Mouse (Mus musculus) myocyte (in vitro differentiated cells): ENCODE results near the gene Dlg4. TPM values are rescaled to one million over a fixed set of nuclear protein-coding genes. Genes with fewer than 3 reads are reported as not detected.

ENCODE experiments used
- H3K27me3 ChIP-seq: one replicate; pipeline ENCODE4 v1.6.1; 2011; ENCODE audit not compliant: control insufficient read depth, insufficient read depth, insufficient read length
- H3K36me3 ChIP-seq: one replicate; pipeline ENCODE4 v1.6.1; 2011; ENCODE audit not compliant: control insufficient read depth, insufficient read depth
- H3K4me2 ChIP-seq: one replicate; pipeline ENCODE4 v1.6.1; 2011; ENCODE audit warnings: low read depth, control low read depth
- H3K4me3 ChIP-seq: one replicate; pipeline ENCODE4 v1.5.1; 2011; ENCODE audit warnings: mild to moderate bottlenecking, control low read depth, moderate library complexity
- H3K79me2 ChIP-seq: one replicate; pipeline ENCODE4 v1.6.1; 2011; ENCODE audit not compliant: control insufficient read depth, insufficient read depth
- H3ac ChIP-seq: one replicate; pipeline ENCODE4 v1.6.1; 2011; ENCODE audit not compliant: control insufficient read depth, insufficient read length
- CEBPB ChIP-seq: IDR thresholded peaks from 2 replicates; pipeline ENCODE4 v1.6.1; 2011; ENCODE audit warnings: mild to moderate bottlenecking, moderate library complexity; ENCODE audit not compliant: poor library complexity, insufficient read depth, severe bottlenecking
- E2F4 ChIP-seq: IDR thresholded peaks from one replicate; pipeline ENCODE4 v1.6.1; 2011; ENCODE audit warnings: mild to moderate bottlenecking, control low read depth, moderate library complexity; ENCODE audit not compliant: insufficient read depth
- MAX ChIP-seq: IDR thresholded peaks from one replicate; pipeline ENCODE4 v1.6.1; 2011; ENCODE audit warnings: low read depth, mild to moderate bottlenecking, control low read depth
- MYOD1 ChIP-seq, 3 experiments: IDR thresholded peaks; one replicate each; pipeline ENCODE4 v1.6.1; 2011; ENCODE audit warnings: control low read depth in 2 of 3, low read depth in 2 of 3, mild to moderate bottlenecking in 2 of 3, moderate library complexity in 1 of 3; ENCODE audit not compliant: insufficient read length in 2 of 3, control insufficient read depth in 1 of 3
- MYOG ChIP-seq, 3 experiments: IDR thresholded peaks; one replicate each; pipeline ENCODE4 v1.6.1; 2011; ENCODE audit warnings: control low read depth in 2 of 3, low read depth in 2 of 3, mild to moderate bottlenecking in 2 of 3; ENCODE audit not compliant: insufficient read length in 2 of 3, control insufficient read depth in 1 of 3, insufficient read depth in 1 of 3
- POLR2A ChIP-seq: IDR thresholded peaks from one replicate; pipeline ENCODE4 v1.6.1; 2011; ENCODE audit warnings: low read depth, mild to moderate bottlenecking, control low read depth, moderate library complexity; ENCODE audit not compliant: insufficient read length
- POLR2AphosphoS2 ChIP-seq: IDR thresholded peaks from one replicate; pipeline ENCODE4 v1.6.1; 2011; ENCODE audit warnings: low read depth, control low read depth; ENCODE audit not compliant: insufficient read length
- REST ChIP-seq: IDR thresholded peaks from one replicate; pipeline ENCODE4 v1.6.1; 2011; ENCODE audit warnings: mild to moderate bottlenecking, control low read depth, moderate library complexity; ENCODE audit not compliant: insufficient read depth, insufficient read length
- SRF ChIP-seq: IDR thresholded peaks from one replicate; pipeline ENCODE4 v1.6.1; 2011; ENCODE audit warnings: low read depth; ENCODE audit not compliant: control insufficient read depth, insufficient read length
- TCF12 ChIP-seq: IDR thresholded peaks from one replicate; pipeline ENCODE4 v1.6.1; 2011; ENCODE audit warnings: mild to moderate bottlenecking, control low read depth; ENCODE audit not compliant: poor library complexity, insufficient read depth, severe bottlenecking
- TCF3 ChIP-seq: IDR thresholded peaks from one replicate; pipeline ENCODE4 v1.6.1; 2011; ENCODE audit warnings: low read depth, control low read depth; ENCODE audit not compliant: insufficient read length
- USF1 ChIP-seq: IDR thresholded peaks from one replicate; pipeline ENCODE4 v1.6.1; 2011; ENCODE audit warnings: low read depth, mild to moderate bottlenecking, control low read depth, moderate library complexity
- polyA plus RNA-seq: library from polyadenylated mRNA; unstranded; fragments of >200 nt; fragmentation: generic; extraction: Trizol; gene quantifications from one replicate; pipeline ENCODE4 v1.2.1, GENCODE M21; 2012; ENCODE audit warnings: missing spikeins

Gene Dlg4
- polyA plus RNA-seq, 1 experiment = 26.8 TPM

DNA sequence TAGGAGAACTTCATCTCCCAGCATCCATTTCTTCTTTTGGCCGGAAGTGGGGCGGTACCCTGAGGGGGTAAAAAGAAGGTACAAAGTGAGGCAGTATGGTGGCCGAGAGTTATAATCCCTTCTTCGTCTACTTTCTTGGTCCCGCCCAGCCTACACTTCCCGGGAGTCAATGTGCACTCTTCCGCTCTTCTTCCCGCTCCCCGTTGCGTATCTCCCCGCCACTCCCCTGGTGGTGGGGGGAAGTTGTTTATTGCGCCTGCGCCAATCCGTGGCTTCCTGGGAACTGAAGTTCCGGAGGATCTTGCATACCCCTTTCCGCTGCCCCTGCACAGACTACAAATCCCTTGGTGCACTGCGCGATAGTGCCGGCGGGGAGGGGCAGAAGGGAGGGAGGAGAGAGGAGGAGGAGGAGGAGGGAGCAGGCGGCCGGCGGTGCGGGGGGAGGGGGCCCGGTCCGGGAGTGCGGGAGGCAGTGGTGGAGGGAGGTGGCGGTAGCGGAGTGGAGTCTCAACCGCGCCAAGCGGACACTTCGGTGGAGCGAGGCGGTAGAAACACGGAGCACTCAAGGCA lies 21.3 kb upstream of the Dlg4 start, which contains the start of gene Phf23:
Gene Phf23, plus strand, starts transcription at position 387 of the 570 bp plus-strand sequence.
- Histone ChIP-seq H3K27me3 (no peaks in the 10 kb centered on the region), H3K36me3 (peaks cover 33% of the 10 kb centered on the region), H3ac (peak within 1 kb of the TSS; percentile 77), H3K4me3 (peak within 1 kb of the TSS; percentile 100), H3K4me2 (peak within 1 kb of the TSS; percentile 66), H3K79me2 (peaks cover 55% of the 10 kb centered on the region)
- TF ChIP-seq POLR2A (peak; percentile 84), MYOD1 (IDR thresholded peaks at IDR 0.05; ENCODE audit: control insufficient read depth in 1 of 3, insufficient read length in 2 of 3, low read depth in 2 of 3) (no peak), POLR2AphosphoS2 (peak; percentile 87), TCF3 (no peak), MYOG (IDR thresholded peaks at IDR 0.05; ENCODE audit: control insufficient read depth in 1 of 3, insufficient read depth in 1 of 3, insufficient read length in 2 of 3, low read depth in 2 of 3) (peak in 1 of 3 experiments; percentile 3), E2F4 (peak; percentile 37), SRF (peak; percentile 45)

- H3K79me2 ChIP-seq = peaks cover 62% of the 10 kb centered on the region
- TF ChIP-seq MYOD1 (IDR thresholded peaks at IDR 0.05; ENCODE audit: control insufficient read depth in 1 of 3, insufficient read length in 2 of 3, low read depth in 2 of 3) (no peak), POLR2A (no peak), USF1 (no peak), SRF (no peak), TCF12 (no peak), MYOG (IDR thresholded peaks at IDR 0.05; ENCODE audit: control insufficient read depth in 1 of 3, insufficient read depth in 1 of 3, insufficient read length in 2 of 3, low read depth in 2 of 3) (no peak), MAX (no peak), E2F4 (no peak), TCF3 (no peak), REST (no peak), CEBPB (no peak), POLR2AphosphoS2 (no peak)
- peak overlapping the region; percentile 77 for H3ac ChIP-seq
- no peaks in the 10 kb centered on the region for H3K27me3 ChIP-seq
- peaks cover 33% of the 10 kb centered on the region for H3K36me3 ChIP-seq
- peak overlapping the region; percentile 100 for H3K4me3 ChIP-seq
- H3K4me2 ChIP-seq = no peak overlapping the region
Observed at GRCm38 (mm10) chr11:69996161-69997061, 20.3 kb upstream of the Dlg4 start.

GRCm38 (mm10) chr11:69997070-69997509 lies 19.7 kb upstream of the Dlg4 start:
- Histone ChIP-seq H3K36me3 (peaks cover 33% of the 10 kb centered on the region), H3ac (peak overlapping the region; percentile 77), H3K79me2 (peaks cover 63% of the 10 kb centered on the region), H3K27me3 (no peaks in the 10 kb centered on the region), H3K4me3 (peak overlapping the region; percentile 100), H3K4me2 (peak overlapping the region; percentile 74)
- TF ChIP-seq TCF12 (no peak), MYOG (IDR thresholded peaks at IDR 0.05; ENCODE audit: control insufficient read depth in 1 of 3, insufficient read depth in 1 of 3, insufficient read length in 2 of 3, low read depth in 2 of 3) (peak in 2 of 3 experiments; percentile 26 to 54), CEBPB (no peak), MYOD1 (IDR thresholded peaks at IDR 0.05; ENCODE audit: control insufficient read depth in 1 of 3, insufficient read length in 2 of 3, low read depth in 2 of 3) (peak in 1 of 3 experiments; percentile 35), REST (no peak), USF1 (no peak), TCF3 (no peak), E2F4 (no peak), POLR2AphosphoS2 (peak; percentile 94), MAX (no peak), SRF (no peak), POLR2A (peak; percentile 94)

DNA sequence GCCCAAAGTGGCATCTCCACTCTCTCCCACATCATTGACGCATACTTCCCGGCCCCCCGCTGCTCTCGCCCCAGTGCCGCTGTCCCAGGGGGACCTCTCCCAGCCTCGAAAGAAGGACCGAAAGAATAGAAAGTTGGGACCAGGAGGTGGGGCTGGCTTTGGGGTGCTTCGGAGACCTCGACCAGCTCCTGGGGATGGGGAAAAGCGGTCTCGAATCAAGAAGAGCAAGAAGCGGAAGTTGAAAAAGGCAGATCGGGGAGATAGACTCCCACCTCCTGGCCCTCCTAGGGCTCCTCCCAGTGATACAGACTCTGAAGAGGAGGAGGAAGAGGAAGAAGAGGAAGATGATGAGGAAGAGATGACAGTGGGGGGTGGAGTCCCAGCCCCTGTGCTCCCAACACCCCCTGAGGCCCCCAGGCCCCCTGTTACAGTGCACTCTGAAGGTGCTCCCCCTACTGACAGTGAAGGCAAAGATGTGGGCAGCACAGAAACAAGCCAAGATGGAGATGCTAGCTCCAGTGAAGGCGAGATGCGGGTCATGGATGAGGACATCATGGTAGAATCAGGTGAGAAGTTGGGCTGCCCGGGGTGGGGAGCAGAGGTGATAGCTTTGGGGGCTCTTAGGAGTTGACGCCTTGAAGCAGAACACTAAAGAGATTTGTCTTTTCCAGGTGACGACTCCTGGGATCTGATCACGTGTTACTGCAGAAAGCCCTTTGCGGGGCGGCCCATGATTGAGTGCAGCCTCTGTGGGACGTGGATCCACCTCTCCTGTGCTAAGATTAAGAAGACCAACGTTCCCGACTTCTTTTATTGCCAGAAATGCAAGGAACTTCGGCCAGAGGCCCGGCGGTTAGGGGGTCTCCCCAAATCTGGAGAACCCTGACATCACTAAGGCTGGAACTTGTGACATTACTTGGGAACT lies 17.9 kb upstream of the Dlg4 start:
- H3K79me2 ChIP-seq = peaks cover 65% of the 10 kb centered on the region
- TF ChIP-seq MAX (no peak), MYOD1 (IDR thresholded peaks at IDR 0.05; ENCODE audit: control insufficient read depth in 1 of 3, insufficient read length in 2 of 3, low read depth in 2 of 3) (no peak), E2F4 (no peak)
- H3ac ChIP-seq = no peak overlapping the region
- peaks cover 32% of the 10 kb centered on the region for H3K36me3 ChIP-seq
- H3K4me2 ChIP-seq = no peak overlapping the region
- no peak overlapping the region for H3K4me3 ChIP-seq
- H3K27me3 ChIP-seq = no peaks in the 10 kb centered on the region
